In the genomic region with DNA sequence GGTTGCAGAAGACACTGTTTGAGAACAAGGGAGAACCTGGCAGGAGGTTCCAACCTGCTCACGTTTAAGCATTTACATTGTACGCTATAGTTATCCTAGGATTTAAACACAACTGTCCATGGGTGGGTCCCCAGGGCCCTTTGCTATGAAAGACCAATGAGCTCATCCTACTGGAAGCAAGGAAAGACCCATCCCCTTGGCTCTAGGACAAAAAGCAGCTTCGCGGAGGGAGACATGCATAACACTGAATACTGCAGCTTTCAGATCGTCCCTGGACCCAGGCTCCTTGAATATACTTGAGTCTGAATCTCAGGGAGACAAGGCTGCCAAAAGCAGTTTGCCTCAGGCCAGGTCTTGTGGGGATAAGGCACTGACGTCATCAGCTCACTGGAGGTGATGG, we compare ENCODE assay signal across 28 mouse cellular contexts.
A peak's percentile ranks its signal among the peaks of the same experiment; 100 is the strongest.
DNase-seq lines count a peak whose midpoint lies in the region; ATAC-seq and TF ChIP-seq lines count a peak whose summit lies in the region.
"Had no signal": no experiment of that assay in that cellular context is flagged by ENCODE, and none has a peak within 500 bp of the region (broad histone marks: within the 10 kb centered on the region; RNA-seq: fewer than 3 reads in every experiment).

No protein-coding gene starts in this region.

- peak; percentile 62; the same call in 1 of the 2 replicates for ATAC-seq in embryonic facial prominence, embryonic 14.5 days (ENCODE audit: low read depth)
- 0 out of 2 replicates have a peak, but pooled peaks have one; percentile 22 for ATAC-seq in heart, embryonic 15.5 days (replicated peaks; ENCODE audit: insufficient number of reproducible peaks, insufficient read depth, low FRiP score, low read depth)
- ATAC-seq in limb, embryonic 14.5 days (ENCODE audit: low FRiP score, low read depth) = no peak
- ATAC-seq: CD4-positive, CD25-positive, alpha-beta regulatory T cell, adult 4 months; forebrain, embryonic 14.5 days; forebrain, embryonic 16.5 days had no signal

- H3K27me3 ChIP-seq in embryonic facial prominence, embryonic 14.5 days (replicated peaks; ENCODE audit: control insufficient read depth, insufficient read depth, low read length) = no peaks in the 10 kb centered on the region
- no peaks in the 10 kb centered on the region for H3K27me3 ChIP-seq in embryonic facial prominence, embryonic 10.5 days (replicated peaks; ENCODE audit: low read depth, poor library complexity, severe bottlenecking)
- no peaks in the 10 kb centered on the region for H3K27me3 ChIP-seq in heart, embryonic 15.5 days
- H3K27me3 ChIP-seq in limb, embryonic 14.5 days (ENCODE audit: control insufficient read depth, insufficient read depth, low read length) = no peaks in the 10 kb centered on the region
- H3K27me3 ChIP-seq in limb, embryonic 10.5 days (ENCODE audit: low read depth, poor library complexity, severe bottlenecking) = no peaks in the 10 kb centered on the region
- H3K27me3 ChIP-seq: CH12.LX; embryonic facial prominence, embryonic 12.5 days; embryonic facial prominence, embryonic 15.5 days; forebrain, embryonic 12.5 days had no signal

- no peak for TF ChIP-seq POLR2A in limb, embryonic 14.5 days (IDR thresholded peaks at IDR 0.05; ENCODE audit: borderline replicate concordance, extremely low read depth, insufficient read depth, insufficient read length)

- no peak overlapping the region for H3K27ac ChIP-seq in embryonic facial prominence, embryonic 14.5 days (replicated peaks; ENCODE audit: low read depth, low read length)
- H3K27ac ChIP-seq in embryonic facial prominence, embryonic 10.5 days (replicated peaks) = no peak overlapping the region
- no peak overlapping the region for H3K27ac ChIP-seq in heart, embryonic 15.5 days
- H3K27ac ChIP-seq in limb, embryonic 14.5 days (replicated peaks; ENCODE audit: low read depth, low read length) = no peak overlapping the region
- H3K27ac ChIP-seq in limb, embryonic 10.5 days = no peak overlapping the region
- H3K27ac ChIP-seq in layer of hippocampus, adult 2 months = no peak overlapping the region
- H3K27ac ChIP-seq: embryonic facial prominence, embryonic 12.5 days; embryonic facial prominence, embryonic 15.5 days; forebrain, embryonic 10.5 days; forebrain, embryonic 12.5 days had no signal

- H3K4me2 ChIP-seq in embryonic facial prominence, embryonic 14.5 days (ENCODE audit: low read depth, low read length) = no peak overlapping the region
- H3K4me2 ChIP-seq in heart, embryonic 15.5 days = no peak overlapping the region
- no peak overlapping the region for H3K4me2 ChIP-seq in limb, embryonic 14.5 days (replicated peaks; ENCODE audit: low read depth, low read length, severe bottlenecking)
- H3K4me2 ChIP-seq: embryonic facial prominence, embryonic 12.5 days; embryonic facial prominence, embryonic 15.5 days; forebrain, embryonic 12.5 days had no signal

- WGBS in embryonic facial prominence, embryonic 14.5 days = 62% methylated on average over 6 of the region's 6 CpGs
- 84% methylated on average over 6 of the region's 6 CpGs for WGBS in embryonic facial prominence, embryonic 10.5 days
- whole genome bisulfite sequencing in heart, embryonic 15.5 days = 67% methylated on average over 6 of the region's 6 CpGs
- WGBS in limb, embryonic 14.5 days = 77% methylated on average over 6 of the region's 6 CpGs
- 90% methylated on average over 6 of the region's 6 CpGs for WGBS in limb, embryonic 10.5 days

- DNase-seq in embryonic facial prominence, embryonic 14.5 days (ENCODE audit: low spot score) = peak; percentile 64
- DNase-seq in embryonic facial prominence, embryonic 10.5 days (ENCODE audit: low spot score) = no peak
- DNase-seq in heart, adult 9 months (ENCODE audit: low spot score in 2 of 2) = no peak
- peak; percentile 32 for DNase-seq in limb, embryonic 14.5 days (ENCODE audit: low spot score)
- no peak for DNase-seq in limb, embryonic 10.5 days (ENCODE audit: low spot score)
- DNase-seq in NIH3T3 (ENCODE audit: low read depth) = peak; percentile 74
- DNase-seq in layer of hippocampus, adult 2 months (ENCODE audit: low spot score in 2 of 2) = no peak
- DNase-seq: adrenal gland, adult 2 months; adrenal gland, postnatal 10 days; adrenal gland, postnatal 25 days; B cell, adult 2 months; cerebellum, adult 11 months; cerebellum, adult 18-20 months; cerebellum, adult 9-11 months; cerebellum, postnatal 14 days; cerebellum, postnatal 36 days; embryo, embryonic 11 days had no signal

- H3K9me3 ChIP-seq in embryonic facial prominence, embryonic 14.5 days (ENCODE audit: control insufficient read depth, low read length) = no peaks in the 10 kb centered on the region
- no peaks in the 10 kb centered on the region for H3K9me3 ChIP-seq in embryonic facial prominence, embryonic 10.5 days
- no peaks in the 10 kb centered on the region for H3K9me3 ChIP-seq in heart, embryonic 15.5 days (replicated peaks)
- H3K9me3 ChIP-seq in limb, embryonic 14.5 days (ENCODE audit: control insufficient read depth, low read length) = no peaks in the 10 kb centered on the region
- H3K9me3 ChIP-seq in limb, embryonic 10.5 days (replicated peaks) = no peaks in the 10 kb centered on the region
- H3K9me3 ChIP-seq: embryonic facial prominence, embryonic 12.5 days; embryonic facial prominence, embryonic 15.5 days had no signal

- peaks cover 4% of the 10 kb centered on the region for H3K4me1 ChIP-seq in embryonic facial prominence, embryonic 14.5 days (ENCODE audit: control insufficient read depth, insufficient read depth, low read length)
- peaks cover 4% of the 10 kb centered on the region for H3K4me1 ChIP-seq in embryonic facial prominence, embryonic 10.5 days
- H3K4me1 ChIP-seq in heart, embryonic 15.5 days (replicated peaks) = peaks cover 16% of the 10 kb centered on the region
- H3K4me1 ChIP-seq in limb, embryonic 14.5 days (ENCODE audit: control insufficient read depth, insufficient read depth, low read length) = peaks cover 8% of the 10 kb centered on the region
- H3K4me1 ChIP-seq in limb, embryonic 10.5 days = peaks cover 8% of the 10 kb centered on the region

- H3K4me3 ChIP-seq in embryonic facial prominence, embryonic 14.5 days (ENCODE audit: low read depth, low read length) = no peak overlapping the region
- no peak overlapping the region for H3K4me3 ChIP-seq in embryonic facial prominence, embryonic 10.5 days
- H3K4me3 ChIP-seq in heart, embryonic 15.5 days = no peak overlapping the region
- H3K4me3 ChIP-seq in limb, embryonic 14.5 days (replicated peaks; ENCODE audit: low read length) = no peak overlapping the region
- no peak overlapping the region for H3K4me3 ChIP-seq in limb, embryonic 10.5 days
- H3K4me3 ChIP-seq in layer of hippocampus, adult 2 months = no peak overlapping the region
- H3K4me3 ChIP-seq: embryonic facial prominence, embryonic 12.5 days; embryonic facial prominence, embryonic 15.5 days; erythroblast, embryonic 14.5 days; forebrain, embryonic 10.5 days; forebrain, embryonic 12.5 days had no signal

- no peak for TF ChIP-seq CTCF in layer of hippocampus, adult 2 months (conservative IDR thresholded peaks at IDR 0.05)

- no peaks in the 10 kb centered on the region for H3K36me3 ChIP-seq in embryonic facial prominence, embryonic 14.5 days (ENCODE audit: control insufficient read depth, insufficient read depth, low read length)
- H3K36me3 ChIP-seq in embryonic facial prominence, embryonic 10.5 days (replicated peaks) = no peaks in the 10 kb centered on the region
- H3K36me3 ChIP-seq in heart, embryonic 15.5 days = no peaks in the 10 kb centered on the region
- no peaks in the 10 kb centered on the region for H3K36me3 ChIP-seq in limb, embryonic 14.5 days (ENCODE audit: control insufficient read depth, insufficient read depth, low read length)
- H3K36me3 ChIP-seq in limb, embryonic 10.5 days = no peaks in the 10 kb centered on the region
- H3K36me3 ChIP-seq: embryonic facial prominence, embryonic 12.5 days; embryonic facial prominence, embryonic 15.5 days; forebrain, embryonic 10.5 days; forebrain, embryonic 12.5 days; G1E had no signal

- no peak overlapping the region for H3K9ac ChIP-seq in embryonic facial prominence, embryonic 14.5 days (ENCODE audit: low read depth, low read length)
- H3K9ac ChIP-seq in heart, embryonic 15.5 days = no peak overlapping the region
- H3K9ac ChIP-seq in limb, embryonic 14.5 days (ENCODE audit: low read depth, low read length, severe bottlenecking) = no peak overlapping the region
- H3K9ac ChIP-seq: embryonic facial prominence, embryonic 12.5 days; embryonic facial prominence, embryonic 15.5 days; forebrain, embryonic 12.5 days had no signal

Comparison
In these comparisons a context has a peak if more than half of its experiments do, and no peak if none do; other contexts are left out.
1. DNase-seq: peak in embryonic facial prominence, embryonic 14.5 days (single experiment), limb, embryonic 14.5 days (single experiment) and NIH3T3 (single experiment); none in embryonic facial prominence, embryonic 10.5 days (single experiment), heart, adult 9 months (0 of 2), limb, embryonic 10.5 days (single experiment) and layer of hippocampus, adult 2 months (0 of 2).